Mouse (Mus musculus): ENCODE data around the gene Itprid2.

DNA sequence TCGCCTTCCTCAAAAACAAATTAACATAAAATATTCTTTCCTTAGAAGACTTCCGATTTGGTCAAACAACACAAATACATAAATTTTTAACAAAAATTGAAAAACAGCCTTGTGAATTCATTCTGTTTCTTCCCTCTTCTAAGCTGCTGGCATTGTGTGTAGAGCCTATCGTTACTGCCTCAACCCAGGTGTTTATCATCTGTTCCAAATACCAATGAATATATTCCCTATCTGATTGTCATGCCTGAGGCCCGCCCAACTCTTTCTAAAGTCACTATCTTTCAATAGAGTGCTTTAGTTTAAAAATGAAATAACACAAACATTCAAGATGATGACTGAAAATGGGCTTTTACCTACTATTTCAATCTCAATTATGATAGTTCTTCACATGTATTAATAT, 11.9 kb upstream of the Itprid2 start:
- TF ChIP-seq GATA1 (IDR thresholded peaks at IDR 0.05; ENCODE audit: low read length) (no peak), TAL1 (IDR thresholded peaks at IDR 0.05; ENCODE audit: low read length) (no peak)
